Mouse (Mus musculus) stomach, postnatal 0 days (tissue): ENCODE results near the gene Gm21586. TPM values are rescaled to one million over a fixed set of nuclear protein-coding genes. Genes with fewer than 3 reads are reported as not detected.
"Not testable (repeated sequence)": the region's sequence is repeated elsewhere in the genome, so short reads cannot be mapped to it uniquely, and the experiment has no call there.

Experiments
- ATAC-seq: fragments of 200-750 bp; cut with Nextera tagmentation; 2 replicates; pipeline ENCODE4 v1.8.0; 2017; ENCODE audit not compliant: low FRiP score, low TSS enrichment
- DNase-seq: peaks from one replicate; pipeline ENCODE4 v3.0.0-alpha.2; 2016; ENCODE audit warnings: low spot score
- H3K27ac ChIP-seq: fragments of 300-500 bp; sonication (generic); replicated peaks from 2 replicates; pipeline ENCODE4 v1.5.1; 2014; ENCODE audit warnings: mild to moderate bottlenecking, control low read depth
- H3K27me3 ChIP-seq: fragments of 300-500 bp; sonication (generic); 2 replicates; pipeline ENCODE4 v1.6.1; 2014; ENCODE audit warnings: low read length; ENCODE audit not compliant: control insufficient read depth, insufficient read depth
- H3K36me3 ChIP-seq: fragments of 300-500 bp; sonication (generic); 2 replicates; pipeline ENCODE4 v1.6.1; 2014; ENCODE audit warnings: low read length, mixed read lengths; ENCODE audit not compliant: control insufficient read depth, insufficient read depth
- H3K4me1 ChIP-seq: fragments of 300-500 bp; sonication (generic); replicated peaks from 2 replicates; pipeline ENCODE4 v1.6.1; 2014; ENCODE audit warnings: antibody characterized with exemption; ENCODE audit not compliant: control insufficient read depth, insufficient read depth
- H3K4me2 ChIP-seq: fragments of 300-500 bp; sonication (generic); replicated peaks from 2 replicates; pipeline ENCODE4 v1.6.1; 2014; ENCODE audit warnings: low read depth, mild to moderate bottlenecking, control low read depth, moderate library complexity
- H3K4me3 ChIP-seq: fragments of 300-500 bp; sonication (generic); 2 replicates; pipeline ENCODE4 v1.5.1; 2014; ENCODE audit warnings: low read depth, low read length, control low read depth
- H3K9ac ChIP-seq: fragments of 300-500 bp; sonication (generic); 2 replicates; pipeline ENCODE4 v1.6.1; 2014; ENCODE audit warnings: mild to moderate bottlenecking, low read length, control low read depth, mixed read lengths
- H3K9me3 ChIP-seq: fragments of 300-500 bp; sonication (generic); 2 replicates; pipeline ENCODE4 v1.6.1; 2016; ENCODE audit warnings: low read length; ENCODE audit not compliant: control insufficient read depth
- WGBS: fragments of 180-500 bp; shearing (Covaris S2); extraction: QIAGEN DNeasy Blood & Tissue Kit; methylation state at CpG from one replicate; pipeline ENCODE4 v1.1.7; 2014; 5-methylcytosine and 5-hydroxymethylcytosine counted together
- polyA plus RNA-seq: library from polyadenylated mRNA; unstranded; fragments of >200 nt; fragmentation: Nextera tagmentation; extraction: Ambion mirVana; gene quantifications from 2 replicates; pipeline ENCODE4 v1.2.1, GENCODE M21; 2015

Gene Gm21586
- not detected in 2 replicates for polyA plus RNA-seq

DNA sequence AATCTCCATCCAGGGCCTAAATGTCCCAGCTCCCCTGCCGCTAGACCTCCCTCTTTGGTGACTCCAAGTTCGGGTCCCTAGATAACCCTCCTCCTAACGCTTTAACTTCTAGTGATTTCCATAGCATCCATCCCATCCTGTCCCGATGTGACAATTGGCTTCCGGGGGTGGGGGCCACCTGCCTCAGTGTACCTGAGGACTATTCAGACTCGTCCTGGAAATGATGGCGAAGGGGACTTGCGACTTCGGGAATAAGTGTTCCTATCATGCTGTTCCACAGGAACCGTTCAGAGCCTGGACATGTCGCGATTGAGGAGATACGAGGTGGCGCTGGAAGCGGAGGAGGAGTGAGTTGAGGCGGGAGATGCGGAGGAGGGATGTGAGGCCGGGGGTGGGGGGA is at the start of gene Gm21586:
Gene Gm21586, plus strand, starts transcription at position 301 of the 400 bp plus-strand sequence.
- no CpG with 5 or more reads among the region's 18 CpGs for WGBS
- H3K9ac ChIP-seq, H3K4me1 ChIP-seq, H3K36me3 ChIP-seq, H3K9me3 ChIP-seq, ATAC-seq, H3K4me2 ChIP-seq, H3K27me3 ChIP-seq, H3K27ac ChIP-seq, H3K4me3 ChIP-seq, DNase-seq: not testable (repeated sequence)

GRCm38 (mm10) chr4:42466452-42466851 is 27.3 kb downstream of the Gm21586 start, which contains the start of gene Gm2163:
TSS of gene Gm2163 (plus strand) at chr4:42466752.
- WGBS, result no CpG with 5 or more reads among the region's 5 CpGs
- H3K9me3 ChIP-seq, H3K4me1 ChIP-seq, H3K4me3 ChIP-seq, ATAC-seq, H3K27me3 ChIP-seq, H3K9ac ChIP-seq, DNase-seq, H3K4me2 ChIP-seq, H3K27ac ChIP-seq, H3K36me3 ChIP-seq: not testable (repeated sequence)

Other genes with a start within 250 kb of the Gm21586 start
- gene Gm10600, start 198.7 kb upstream of the Gm21586 start, polyA plus RNA-seq, result not detected in 2 replicates
- 0.42 TPM in 1 of 2 replicates, not detected in the other for gene Ccl21b, start 183.6 kb upstream of the Gm21586 start, polyA plus RNA-seq
- gene Gm21953, start 145.1 kb upstream of the Gm21586 start, polyA plus RNA-seq, result not detected in 2 replicates
- gene Fam205a3, start 121.0 kb upstream of the Gm21586 start, polyA plus RNA-seq, result not detected in 2 replicates
- gene Gm2163, start 27.4 kb downstream of the Gm21586 start, polyA plus RNA-seq, result 0.05 TPM in 1 of 2 replicates, not detected in the other
- not detected in 2 replicates for gene Fam205a2, start 88.8 kb downstream of the Gm21586 start, polyA plus RNA-seq
- gene Gm10591, start 172.8 kb downstream of the Gm21586 start, polyA plus RNA-seq, result 0.42 TPM in 1 of 2 replicates, not detected in the other
- gene Gm2564, start 190.3 kb downstream of the Gm21586 start, polyA plus RNA-seq, result 0.23 and 0.39 TPM in 2 replicates
- gene Ccl27b, start 215.9 kb downstream of the Gm21586 start, polyA plus RNA-seq, result not detected in 2 replicates
- gene Il11ra2, start 222.5 kb downstream of the Gm21586 start, polyA plus RNA-seq, result not detected in 2 replicates